23 mouse cellular contexts compared by ENCODE assay signal in genomic region chr2:145753973-145754372, GRCm38 (mm10).
"Had no signal": no experiment of that assay in that cellular context is flagged by ENCODE, and none has a peak within 500 bp of the region (broad histone marks: within the 10 kb centered on the region; RNA-seq: fewer than 3 reads in every experiment).

No protein-coding gene starts in this region.

- H3K4me2 ChIP-seq: heart, embryonic 12.5 days; hindbrain, embryonic 14.5 days; intestine, embryonic 15.5 days; kidney, embryonic 15.5 days; limb, embryonic 12.5 days; liver, embryonic 13.5 days; liver, embryonic 15.5 days had no signal

- H3K27me3 ChIP-seq: heart, embryonic 12.5 days; intestine, embryonic 15.5 days; kidney, embryonic 15.5 days; limb, embryonic 12.5 days; liver, embryonic 13.5 days; liver, embryonic 15.5 days had no signal

- H3K9ac ChIP-seq: heart, embryonic 12.5 days; hindbrain, embryonic 14.5 days; intestine, embryonic 15.5 days; kidney, embryonic 15.5 days; limb, embryonic 12.5 days; liver, embryonic 13.5 days; liver, embryonic 15.5 days had no signal

- H3K4me1 ChIP-seq: intestine, embryonic 15.5 days; liver, embryonic 13.5 days; liver, embryonic 15.5 days had no signal

- H3K27ac ChIP-seq: heart, embryonic 10.5 days; hindbrain, embryonic 14.5 days; intestine, embryonic 15.5 days; kidney, embryonic 15.5 days; kidney, postnatal 0 days; limb, embryonic 12.5 days; liver, embryonic 13.5 days; liver, embryonic 15.5 days had no signal

- H3K36me3 ChIP-seq: heart, embryonic 10.5 days; heart, embryonic 12.5 days; intestine, embryonic 15.5 days; kidney, embryonic 15.5 days; limb, embryonic 12.5 days; liver, embryonic 13.5 days; liver, embryonic 15.5 days had no signal

- H3K9me3 ChIP-seq: heart, embryonic 10.5 days; heart, embryonic 12.5 days; intestine, embryonic 15.5 days; kidney, embryonic 15.5 days; limb, embryonic 12.5 days; liver, embryonic 13.5 days; liver, embryonic 15.5 days had no signal

- DNase-seq: gastrocnemius, postnatal 14 days; gastrocnemius, postnatal 36 days; heart, adult 18-20 months; heart, postnatal 10 days; heart, postnatal 4 days; kidney, adult 2 months; kidney, adult 9 months; kidney, postnatal 14 days; kidney, postnatal 36 days; layer of hippocampus, adult 9-11 months; left cerebral cortex, postnatal 4 days; liver, embryonic 13.5 days had no signal

- ATAC-seq: hindbrain, embryonic 16.5 days; inflammation-experienced regulatory T-cells, adult 6 months; intestine, embryonic 15.5 days; intestine, postnatal 0 days had no signal

- H3K4me3 ChIP-seq: heart, embryonic 10.5 days; heart, embryonic 12.5 days; intestine, embryonic 15.5 days; kidney, embryonic 15.5 days; limb, embryonic 12.5 days; liver, embryonic 13.5 days; liver, embryonic 15.5 days had no signal
